Mouse (Mus musculus): ENCODE measurements around the gene Sqstm1. TPM values are rescaled to one million over a fixed set of nuclear protein-coding genes. Genes with fewer than 3 reads are reported as not detected.

Sqstm1 gene
- polyA plus RNA-seq, 1 experiment from 2014 or later, result 181 TPM

DNA sequence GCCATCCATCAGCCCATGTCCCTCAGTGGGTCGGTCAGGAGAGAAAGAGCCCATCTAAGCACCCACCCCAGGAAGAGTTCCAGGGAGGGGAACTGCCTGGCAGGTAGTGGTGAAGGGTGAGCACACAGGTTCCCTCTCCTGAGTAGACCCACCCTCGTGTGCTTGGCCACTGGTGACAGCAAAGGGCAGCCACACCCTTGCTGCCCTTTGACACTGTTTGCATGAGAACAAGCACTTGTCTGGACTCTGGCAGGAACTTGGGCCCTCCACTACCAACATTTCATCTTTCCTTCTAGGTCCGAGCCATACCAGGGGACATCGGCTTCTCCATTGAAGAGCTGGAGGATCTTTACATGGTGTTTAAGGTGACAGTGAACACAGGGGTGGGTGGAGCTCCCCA is 51.3 kb downstream of the Sqstm1 start:
- 77% methylated on average over 4 of the region's 4 CpGs for WGBS
- peaks cover 88% of the 10 kb centered on the region for H3K36me3 ChIP-seq (ENCODE audit: control insufficient read depth, insufficient read depth, low read length)
- ATAC-seq (replicated peaks; ENCODE audit: low FRiP score, low TSS enrichment, low read depth) (no peak), DNase-seq (ENCODE audit: low spot score) (no peak)
- H3K4me1 ChIP-seq (replicated peaks; ENCODE audit: control insufficient read depth, insufficient read depth, low read length), result no peaks in the 10 kb centered on the region
- H3K9ac ChIP-seq (ENCODE audit: low read length), result no peak overlapping the region
- no peak overlapping the region for H3K4me2 ChIP-seq (ENCODE audit: low read length)
- no peaks in the 10 kb centered on the region for H3K9me3 ChIP-seq (ENCODE audit: control insufficient read depth, low read length)
- H3K4me3 ChIP-seq (ENCODE audit: low read depth, low read length), result no peak overlapping the region
- H3K27me3 ChIP-seq (replicated peaks; ENCODE audit: control insufficient read depth, insufficient read depth, low read length), result no peaks in the 10 kb centered on the region
- H3K27ac ChIP-seq (ENCODE audit: low read depth), result no peak overlapping the region

DNA sequence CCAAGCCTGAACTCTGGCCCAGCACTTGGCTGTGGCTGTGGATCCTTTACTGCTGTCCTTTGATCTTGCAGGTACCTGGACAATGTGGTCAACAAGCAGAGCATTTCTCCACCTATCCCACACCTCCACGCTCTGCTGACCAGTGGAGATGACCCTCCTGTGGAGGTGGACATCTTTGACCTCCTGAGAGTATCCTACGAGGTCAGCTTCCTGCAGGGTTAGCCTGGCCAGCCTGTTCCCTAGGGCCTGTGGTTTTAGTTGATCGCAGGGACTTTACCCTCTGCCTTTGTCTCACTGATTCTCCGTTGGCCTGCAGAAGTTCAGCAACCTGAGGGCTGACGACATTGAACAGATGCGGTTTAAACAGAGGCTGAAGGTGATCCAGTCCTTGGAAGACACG is 52.3 kb downstream of the Sqstm1 start:
- 93% methylated on average over 7 of the region's 7 CpGs for WGBS
- H3K27me3 ChIP-seq (replicated peaks; ENCODE audit: control insufficient read depth, insufficient read depth, low read length), result no peaks in the 10 kb centered on the region
- H3K36me3 ChIP-seq (ENCODE audit: control insufficient read depth, insufficient read depth, low read length), result peaks cover 89% of the 10 kb centered on the region
- H3K4me3 ChIP-seq (ENCODE audit: low read depth, low read length), result no peak overlapping the region
- no peak overlapping the region for H3K9ac ChIP-seq (ENCODE audit: low read length)
- DNase-seq (ENCODE audit: low spot score), result no peak
- H3K4me2 ChIP-seq (ENCODE audit: low read length), result no peak overlapping the region
- H3K9me3 ChIP-seq (ENCODE audit: control insufficient read depth, low read length), result no peaks in the 10 kb centered on the region
- H3K27ac ChIP-seq (ENCODE audit: low read depth), result no peak overlapping the region
- no peak for ATAC-seq (replicated peaks; ENCODE audit: low FRiP score, low TSS enrichment, low read depth)
- H3K4me1 ChIP-seq (replicated peaks; ENCODE audit: control insufficient read depth, insufficient read depth, low read length), result no peaks in the 10 kb centered on the region

DNA sequence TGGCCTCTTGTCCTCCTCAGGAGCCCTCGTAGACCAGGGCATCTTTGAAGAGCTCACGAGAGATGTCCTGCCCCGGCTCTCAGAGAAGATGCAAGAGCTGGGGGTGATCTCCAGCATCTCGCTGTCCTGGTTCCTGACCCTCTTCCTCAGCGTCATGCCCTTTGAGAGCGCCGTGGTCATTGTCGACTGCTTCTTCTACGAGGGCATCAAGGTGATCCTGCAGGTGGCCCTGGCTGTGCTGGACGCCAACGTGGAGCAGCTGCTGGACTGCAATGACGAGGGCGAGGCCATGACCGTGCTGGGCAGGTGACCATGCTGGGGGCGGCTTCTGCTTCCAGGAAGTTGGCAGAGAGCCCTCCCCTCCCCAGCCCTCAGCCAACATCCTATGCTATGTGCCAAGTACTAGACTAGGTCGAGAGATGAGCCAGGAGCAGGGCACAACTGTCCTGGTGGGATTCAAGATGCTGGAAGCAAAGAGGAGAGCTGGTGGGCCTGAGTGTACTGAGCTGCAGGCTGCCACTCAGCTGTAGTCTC is 53.8 kb downstream of the Sqstm1 start:
- DNase-seq (ENCODE audit: low spot score) (no peak), ATAC-seq (replicated peaks; ENCODE audit: low FRiP score, low TSS enrichment, low read depth) (no peak)
- no peak overlapping the region for H3K9ac ChIP-seq (ENCODE audit: low read length)
- H3K4me1 ChIP-seq (replicated peaks; ENCODE audit: control insufficient read depth, insufficient read depth, low read length), result no peaks in the 10 kb centered on the region
- 94% methylated on average over 16 of the region's 16 CpGs for WGBS
- H3K4me2 ChIP-seq (ENCODE audit: low read length), result no peak overlapping the region
- H3K36me3 ChIP-seq (ENCODE audit: control insufficient read depth, insufficient read depth, low read length), result peaks cover 94% of the 10 kb centered on the region
- no peak overlapping the region for H3K27ac ChIP-seq (ENCODE audit: low read depth)
- no peaks in the 10 kb centered on the region for H3K27me3 ChIP-seq (replicated peaks; ENCODE audit: control insufficient read depth, insufficient read depth, low read length)
- H3K4me3 ChIP-seq (ENCODE audit: low read depth, low read length), result no peak overlapping the region
- no peaks in the 10 kb centered on the region for H3K9me3 ChIP-seq (ENCODE audit: control insufficient read depth, low read length)

DNA sequence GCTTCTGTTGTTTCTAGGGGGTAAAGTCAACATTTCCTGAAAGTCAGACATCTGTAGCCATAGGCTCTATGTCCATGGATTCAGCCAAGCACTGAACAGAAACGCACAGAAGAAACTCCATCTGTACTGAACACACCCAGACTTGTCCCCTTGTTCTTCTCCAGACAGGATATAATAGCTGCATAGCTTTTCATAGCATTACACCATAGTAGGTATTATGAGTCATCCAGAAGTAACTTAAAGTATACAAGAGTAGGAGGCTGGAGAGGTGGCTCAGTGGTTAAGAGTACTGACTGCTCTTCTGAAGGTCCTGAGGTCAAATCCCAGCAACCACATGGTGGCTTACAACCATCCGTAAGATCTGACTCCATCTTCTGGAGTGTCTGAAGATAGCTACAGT is 54.8 kb downstream of the Sqstm1 start:
- H3K9me3 ChIP-seq (ENCODE audit: control insufficient read depth, low read length), result no peaks in the 10 kb centered on the region

DNA sequence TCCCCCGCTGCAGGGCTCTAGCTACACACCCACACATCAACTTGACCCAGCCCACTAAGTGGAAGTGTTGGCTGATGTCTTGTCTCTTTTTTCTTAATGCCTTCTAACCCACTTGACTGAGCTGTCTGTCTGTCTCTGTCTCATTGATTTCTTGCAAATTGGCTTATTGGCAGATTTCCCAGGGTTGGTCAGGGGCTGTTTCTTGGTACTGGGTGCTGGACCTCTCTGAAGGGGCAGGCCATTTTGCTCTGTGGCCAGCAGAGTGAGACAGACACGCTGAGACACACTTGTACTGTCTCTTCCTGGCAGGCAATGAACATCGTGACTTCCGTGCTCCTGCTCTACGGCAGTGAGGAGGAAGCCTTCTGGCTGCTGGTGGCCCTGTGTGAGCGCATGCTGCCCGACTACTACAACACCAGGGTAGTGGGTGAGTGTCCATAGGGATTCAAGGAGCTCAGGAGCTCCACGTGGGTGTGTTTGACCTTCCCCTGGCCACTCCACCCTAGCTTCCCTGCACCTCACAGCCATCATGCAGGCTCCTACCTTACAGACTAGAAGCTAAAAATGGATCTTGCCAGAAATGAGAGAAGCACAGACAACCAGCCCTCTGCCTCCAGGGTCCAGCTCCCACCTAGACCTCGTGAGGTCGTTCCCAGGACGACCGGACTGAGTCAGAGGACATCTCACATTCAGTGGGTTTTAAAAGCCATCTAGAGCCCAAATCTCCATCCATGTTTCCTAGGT is 55.7 kb downstream of the Sqstm1 start:
- no peak for DNase-seq (ENCODE audit: low spot score)

More for the DNA sequence above, 54.8 kb downstream of the Sqstm1 start:
- Histone ChIP-seq H3K4me2 (ENCODE audit: low read length) (no peak overlapping the region), H3K4me1 (replicated peaks; ENCODE audit: control insufficient read depth, insufficient read depth, low read length) (no peaks in the 10 kb centered on the region), H3K4me3 (ENCODE audit: low read depth, low read length) (no peak overlapping the region), H3K9ac (ENCODE audit: low read length) (no peak overlapping the region), H3K36me3 (ENCODE audit: control insufficient read depth, insufficient read depth, low read length) (peaks cover 96% of the 10 kb centered on the region), H3K27ac (ENCODE audit: low read depth) (no peak overlapping the region), H3K27me3 (replicated peaks; ENCODE audit: control insufficient read depth, insufficient read depth, low read length) (no peaks in the 10 kb centered on the region)
- ATAC-seq (replicated peaks; ENCODE audit: low FRiP score, low TSS enrichment, low read depth) (no peak), DNase-seq (ENCODE audit: low spot score) (no peak)
- 92% methylated on average over 2 of the region's 2 CpGs for WGBS

DNA sequence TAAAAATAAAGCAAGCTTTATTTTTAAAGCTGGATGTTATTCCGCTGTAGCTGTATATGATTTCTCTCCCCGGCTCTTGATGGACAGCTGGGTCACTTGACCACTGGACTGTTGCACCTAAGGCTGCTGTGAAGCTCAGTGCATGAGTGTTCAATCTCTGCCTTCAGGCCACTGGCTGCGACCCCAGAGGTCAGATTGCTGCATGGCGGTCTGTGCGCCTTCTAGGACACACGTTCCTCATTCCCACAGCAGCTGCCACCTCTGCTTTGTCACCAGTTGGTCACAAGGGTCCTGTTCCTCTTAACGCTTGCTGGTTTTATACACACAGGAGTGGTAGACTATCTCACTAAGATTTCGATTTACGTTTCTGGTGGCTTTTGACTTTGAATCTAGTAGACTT is 56.5 kb downstream of the Sqstm1 start:
- ATAC-seq (replicated peaks; ENCODE audit: low FRiP score, low TSS enrichment, low read depth), result no peak
- Histone ChIP-seq H3K4me3 (ENCODE audit: low read depth, low read length) (no peak overlapping the region), H3K27me3 (replicated peaks; ENCODE audit: control insufficient read depth, insufficient read depth, low read length) (no peaks in the 10 kb centered on the region), H3K27ac (ENCODE audit: low read depth) (no peak overlapping the region), H3K4me2 (ENCODE audit: low read length) (no peak overlapping the region), H3K9ac (ENCODE audit: low read length) (no peak overlapping the region), H3K9me3 (ENCODE audit: control insufficient read depth, low read length) (no peaks in the 10 kb centered on the region), H3K36me3 (ENCODE audit: control insufficient read depth, insufficient read depth, low read length) (peaks cover 96% of the 10 kb centered on the region), H3K4me1 (replicated peaks; ENCODE audit: control insufficient read depth, insufficient read depth, low read length) (no peaks in the 10 kb centered on the region)
- no peak for DNase-seq (ENCODE audit: low spot score)
- WGBS, result 79% methylated on average over 9 of the region's 9 CpGs

More for the DNA sequence above, 55.7 kb downstream of the Sqstm1 start:
- Histone ChIP-seq H3K36me3 (ENCODE audit: control insufficient read depth, insufficient read depth, low read length) (peaks cover 96% of the 10 kb centered on the region), H3K27ac (ENCODE audit: low read depth) (no peak overlapping the region), H3K9me3 (ENCODE audit: control insufficient read depth, low read length) (no peaks in the 10 kb centered on the region), H3K4me3 (ENCODE audit: low read depth, low read length) (no peak overlapping the region), H3K4me2 (ENCODE audit: low read length) (no peak overlapping the region), H3K27me3 (replicated peaks; ENCODE audit: control insufficient read depth, insufficient read depth, low read length) (no peaks in the 10 kb centered on the region), H3K9ac (ENCODE audit: low read length) (no peak overlapping the region), H3K4me1 (replicated peaks; ENCODE audit: control insufficient read depth, insufficient read depth, low read length) (no peaks in the 10 kb centered on the region)
- 90% methylated on average over 12 of the region's 12 CpGs for WGBS
- ATAC-seq (replicated peaks; ENCODE audit: low FRiP score, low TSS enrichment, low read depth), result no peak

DNA sequence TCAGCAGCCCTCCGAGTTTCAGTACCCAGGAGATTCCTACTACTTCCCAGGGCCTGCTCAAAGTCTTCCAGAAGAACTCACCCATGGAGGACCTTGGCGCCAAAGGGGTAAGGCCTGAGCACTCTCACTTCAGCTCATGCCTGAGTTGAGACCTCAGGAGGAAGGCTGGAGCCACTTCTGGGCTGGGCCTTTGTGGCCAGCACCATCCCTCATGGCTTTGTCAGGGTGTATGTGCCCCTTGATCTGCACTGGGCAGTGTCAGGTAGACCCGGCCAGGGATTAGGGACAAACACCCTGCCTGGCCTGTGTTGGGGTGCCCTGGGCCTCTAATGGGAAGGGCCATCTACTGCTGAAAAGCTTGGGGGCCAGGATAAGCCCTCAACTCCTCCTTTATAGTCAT is 59.3 kb downstream of the Sqstm1 start:
- Histone ChIP-seq H3K27ac (ENCODE audit: low read depth) (no peak overlapping the region), H3K4me2 (ENCODE audit: low read length) (no peak overlapping the region), H3K4me3 (ENCODE audit: low read depth, low read length) (no peak overlapping the region), H3K4me1 (replicated peaks; ENCODE audit: control insufficient read depth, insufficient read depth, low read length) (no peaks in the 10 kb centered on the region), H3K36me3 (ENCODE audit: control insufficient read depth, insufficient read depth, low read length) (peaks cover 95% of the 10 kb centered on the region), H3K9me3 (ENCODE audit: control insufficient read depth, low read length) (no peaks in the 10 kb centered on the region), H3K9ac (ENCODE audit: low read length) (no peak overlapping the region), H3K27me3 (replicated peaks; ENCODE audit: control insufficient read depth, insufficient read depth, low read length) (no peaks in the 10 kb centered on the region)
- DNase-seq (ENCODE audit: low spot score) (no peak), ATAC-seq (replicated peaks; ENCODE audit: low FRiP score, low TSS enrichment, low read depth) (no peak)
- 86% methylated on average over 3 of the region's 3 CpGs for WGBS

DNA sequence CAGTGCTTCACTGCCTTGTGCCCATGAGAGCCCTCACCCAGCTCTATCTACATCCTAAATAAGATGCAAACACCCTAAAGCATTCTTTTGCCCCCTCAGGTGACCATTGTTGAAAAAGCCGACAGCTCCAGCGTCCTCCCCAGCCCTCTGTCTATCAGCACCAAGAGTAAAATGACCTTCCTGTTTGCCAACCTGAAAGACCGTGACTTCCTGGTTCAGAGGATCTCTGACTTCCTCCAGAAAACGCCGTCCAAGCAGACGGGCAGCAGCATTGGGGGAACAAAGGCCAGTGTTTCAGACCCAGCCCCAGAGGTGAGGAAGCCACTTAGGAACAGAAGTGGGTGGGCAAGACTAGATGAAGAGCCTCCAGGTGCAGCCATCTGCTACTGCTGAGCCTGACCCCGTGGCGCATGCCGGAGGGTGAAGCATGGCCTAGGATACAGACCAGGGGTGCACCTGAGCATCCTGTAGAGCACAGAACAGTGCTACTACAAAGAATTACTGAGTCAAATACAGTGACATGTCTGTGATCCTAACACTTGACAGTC is 61.0 kb downstream of the Sqstm1 start:
- 86% methylated on average over 9 of the region's 9 CpGs for WGBS
- peaks cover 98% of the 10 kb centered on the region for H3K36me3 ChIP-seq (ENCODE audit: control insufficient read depth, insufficient read depth, low read length)

More for the DNA sequence above, 61.0 kb downstream of the Sqstm1 start:
- Histone ChIP-seq H3K4me3 (ENCODE audit: low read depth, low read length) (no peak overlapping the region), H3K4me2 (ENCODE audit: low read length) (no peak overlapping the region), H3K27me3 (replicated peaks; ENCODE audit: control insufficient read depth, insufficient read depth, low read length) (no peaks in the 10 kb centered on the region), H3K9me3 (ENCODE audit: control insufficient read depth, low read length) (no peaks in the 10 kb centered on the region), H3K9ac (ENCODE audit: low read length) (no peak overlapping the region), H3K4me1 (replicated peaks; ENCODE audit: control insufficient read depth, insufficient read depth, low read length) (no peaks in the 10 kb centered on the region), H3K27ac (ENCODE audit: low read depth) (no peak overlapping the region)
- ATAC-seq (replicated peaks; ENCODE audit: low FRiP score, low TSS enrichment, low read depth) (no peak), DNase-seq (ENCODE audit: low spot score) (no peak)
